Mouse (Mus musculus) hindbrain, embryonic 13.5 days (tissue): ENCODE data around the gene Cirbp. TPM values are rescaled to one million over a fixed set of nuclear protein-coding genes. Genes with fewer than 3 reads are reported as not detected.

Experiments used
- ATAC-seq: fragments of 200-750 bp; cut with Nextera tagmentation; 2 replicates; pipeline ENCODE4 v1.8.0; 2017; ENCODE audit warnings: moderate TSS enrichment; ENCODE audit not compliant: low FRiP score
- H3K27ac ChIP-seq: fragments of 300-500 bp; sonication (generic); 2 replicates; pipeline ENCODE4 v1.5.1; 2015; ENCODE audit warnings: inconsistent platforms, mild to moderate bottlenecking, moderate library complexity
- H3K27me3 ChIP-seq: fragments of 300-500 bp; sonication (generic); 2 replicates; pipeline ENCODE4 v1.6.1; 2015; ENCODE audit warnings: mild to moderate bottlenecking, inconsistent platforms
- H3K36me3 ChIP-seq: fragments of 300-500 bp; sonication (generic); 2 replicates; pipeline ENCODE4 v1.6.1; 2015; ENCODE audit warnings: mild to moderate bottlenecking, inconsistent platforms
- H3K4me1 ChIP-seq: fragments of 300-500 bp; sonication (generic); replicated peaks from 2 replicates; pipeline ENCODE4 v1.6.1; 2015; ENCODE audit warnings: inconsistent platforms
- H3K4me2 ChIP-seq: fragments of 300-500 bp; sonication (generic); 2 replicates; pipeline ENCODE4 v1.6.1; 2015; ENCODE audit warnings: inconsistent platforms, mild to moderate bottlenecking, moderate library complexity
- H3K4me3 ChIP-seq: fragments of 300-500 bp; sonication (generic); 2 replicates; pipeline ENCODE4 v1.5.1; 2015; ENCODE audit warnings: mild to moderate bottlenecking, inconsistent platforms
- H3K9ac ChIP-seq: fragments of 300-500 bp; sonication (generic); 2 replicates; pipeline ENCODE4 v1.6.1; 2015; ENCODE audit warnings: mild to moderate bottlenecking, inconsistent platforms
- H3K9me3 ChIP-seq: fragments of 300-500 bp; sonication (generic); 2 replicates; pipeline ENCODE4 v1.6.1; 2016; ENCODE audit warnings: inconsistent platforms
- WGBS: fragments of 180-500 bp; shearing (Covaris S2); methylation state at CpG from one replicate; pipeline ENCODE4 v1.1.7; 2015; 5-methylcytosine and 5-hydroxymethylcytosine counted together
- polyA plus RNA-seq: library from polyadenylated mRNA; unstranded; fragments of >200 nt; fragmentation: Nextera tagmentation; extraction: Ambion mirVana; gene quantifications from 2 replicates; pipeline ENCODE4 v1.2.1, GENCODE M21; 2015

Cirbp gene
- polyA plus RNA-seq, 1 experiment from 2014 or later: 364 TPM

DNA sequence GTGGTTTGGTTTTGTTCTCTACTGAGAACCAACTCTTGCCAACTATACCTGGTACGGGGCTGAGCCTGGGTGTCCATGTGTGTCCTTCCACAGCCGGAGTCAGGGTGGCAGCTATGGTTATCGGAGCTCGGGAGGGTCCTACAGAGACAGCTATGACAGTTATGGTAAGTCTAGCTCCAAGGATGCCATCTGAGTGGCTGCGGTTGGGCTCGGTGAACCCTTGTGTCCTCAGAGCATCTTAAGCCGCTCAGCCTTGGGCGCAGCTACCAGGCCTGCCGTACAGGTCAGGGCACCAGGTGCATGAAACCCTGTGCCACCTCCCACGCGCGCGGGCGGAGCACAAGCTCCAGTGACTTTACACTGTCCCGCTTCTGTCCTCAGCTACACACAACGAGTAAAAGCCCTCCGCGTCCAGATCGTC, 4.8 kb downstream of the Cirbp start:
- Histone ChIP-seq H3K4me2 (peak overlapping the region; percentile 15; the same call in 1 of the 2 replicates), H3K4me3 (no peak overlapping the region), H3K27ac (0 out of 2 replicates have a peak overlapping the region, but pooled peaks have one; percentile 18), H3K9me3 (no peaks in the 10 kb centered on the region), H3K27me3 (no peaks in the 10 kb centered on the region), H3K9ac (peak overlapping the region; percentile 51), H3K36me3 (peaks cover 33% of the 10 kb centered on the region), H3K4me1 (peaks cover 69% of the 10 kb centered on the region)
- 97% methylated on average over 19 of the region's 19 CpGs for WGBS
- ATAC-seq: no peak

DNA sequence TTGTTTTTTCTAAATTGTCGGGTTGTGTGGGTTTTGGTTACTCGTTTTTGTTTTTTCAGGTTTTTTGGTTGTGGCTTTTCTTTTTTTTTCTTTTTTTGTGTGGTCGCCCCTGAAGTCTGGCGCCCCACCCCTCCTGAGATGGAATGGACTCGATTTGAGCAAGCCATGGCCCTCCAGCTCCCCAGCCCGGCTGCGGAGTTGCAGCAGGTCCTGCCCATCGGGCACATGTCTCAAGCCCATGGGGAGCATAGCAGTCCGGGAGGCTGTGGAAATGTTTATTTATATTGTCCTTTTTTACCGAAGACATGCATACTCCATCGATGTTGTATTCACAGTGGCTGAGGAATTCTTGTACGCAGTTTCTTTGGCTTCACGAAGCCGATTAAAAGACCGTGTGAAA, 5.5 kb downstream of the Cirbp start:
- Histone ChIP-seq H3K27me3 (no peaks in the 10 kb centered on the region), H3K9me3 (no peaks in the 10 kb centered on the region), H3K36me3 (peaks cover 33% of the 10 kb centered on the region), H3K27ac (peak overlapping the region; percentile 93; the same call in 1 of the 2 replicates), H3K4me1 (peaks cover 69% of the 10 kb centered on the region), H3K9ac (peak overlapping the region; percentile 71; the same call in 1 of the 2 replicates), H3K4me3 (0 out of 2 replicates have a peak overlapping the region, but pooled peaks have one; percentile 7), H3K4me2 (no peak overlapping the region)
- 92% methylated on average over 15 of the region's 15 CpGs for WGBS
- no peak for ATAC-seq

DNA sequence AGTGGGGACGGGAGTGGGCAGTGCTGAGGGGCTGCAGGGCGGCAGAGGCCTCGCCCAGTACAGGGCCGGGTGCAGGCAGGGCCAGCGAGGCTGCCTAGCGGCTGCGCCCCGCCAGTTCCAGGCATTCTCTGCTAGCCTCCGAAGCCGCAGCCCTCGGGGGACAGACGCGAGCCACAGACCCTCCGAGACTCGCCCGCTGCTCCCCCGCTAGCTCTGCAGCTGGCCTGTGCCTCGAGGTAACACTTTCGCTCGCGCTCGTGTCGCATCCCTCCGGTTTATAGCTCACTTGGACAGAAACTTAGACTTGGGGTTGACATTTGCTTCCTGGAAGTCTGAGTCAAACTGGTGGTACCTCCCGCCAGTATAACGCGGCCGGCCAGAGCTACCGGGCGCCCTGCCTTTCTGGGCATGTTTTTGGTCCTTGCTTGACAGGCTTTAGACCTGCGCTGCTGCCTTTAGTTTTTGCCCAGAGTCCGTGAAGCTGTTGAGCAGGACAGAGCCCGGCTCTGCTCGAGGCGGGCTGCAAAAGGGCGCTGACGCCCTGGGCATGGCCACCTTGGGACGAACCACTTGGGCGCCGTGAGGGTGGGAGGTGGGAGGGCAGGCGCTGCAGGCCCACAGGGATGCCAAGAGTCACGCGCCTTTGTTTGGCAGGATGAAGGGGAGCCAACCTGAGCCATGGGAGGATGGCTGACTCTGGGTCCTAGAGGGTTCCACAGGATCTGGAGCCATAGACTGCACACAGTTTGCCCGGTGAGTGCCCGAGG, 6.2 kb downstream of the Cirbp start:
- no peak for ATAC-seq
- Histone ChIP-seq H3K4me3 (peak overlapping the region; percentile 47; the same call in 1 of the 2 replicates), H3K27me3 (no peaks in the 10 kb centered on the region)

DNA sequence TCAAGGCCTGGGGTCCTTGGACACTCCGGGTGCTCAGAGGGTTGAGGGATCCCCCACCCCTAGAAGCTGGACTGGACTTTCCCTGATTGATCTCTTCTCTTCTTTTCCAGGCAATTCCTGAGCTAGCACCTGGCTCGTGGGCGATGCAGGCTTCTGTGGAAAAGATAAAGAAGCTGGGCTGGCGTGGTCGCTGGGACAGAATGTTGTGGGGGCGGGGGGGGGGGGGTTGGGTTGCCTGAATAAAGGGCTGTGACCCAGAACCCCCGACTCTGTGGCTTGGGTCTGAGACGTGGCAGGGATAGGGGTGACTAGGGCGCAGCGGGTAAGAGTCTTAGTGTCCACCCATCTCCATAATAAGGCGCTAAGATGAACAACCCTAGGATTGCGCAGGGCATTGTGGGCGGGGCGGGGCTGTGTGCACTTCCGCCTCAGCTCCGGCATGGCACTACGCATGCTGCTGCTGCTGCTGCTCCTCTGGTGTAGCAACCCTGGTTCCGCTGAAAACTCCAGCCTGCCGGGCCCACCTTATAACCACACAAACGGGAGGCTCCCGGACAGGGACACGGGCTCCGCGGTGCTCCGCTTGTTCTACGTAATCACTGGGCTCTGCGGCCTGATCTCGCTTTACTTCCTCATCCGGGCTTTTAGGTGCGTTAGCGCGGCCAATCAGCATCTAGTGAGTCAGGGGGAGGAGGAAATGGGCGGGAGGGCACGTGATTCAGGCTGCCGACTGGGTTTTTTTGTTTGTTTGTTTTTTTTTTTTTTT, 6.9 kb downstream of the Cirbp start, which contains the start of gene 1600002K03Rik:
Gene 1600002K03Rik, plus strand, starts transcription at position 418 of the 766 bp plus-strand sequence.
- Histone ChIP-seq H3K9me3 (no peaks in the 10 kb centered on the region), H3K4me2 (peak within 1 kb of the TSS; percentile 61), H3K4me3 (peak within 1 kb of the TSS; percentile 47), H3K27me3 (no peaks in the 10 kb centered on the region), H3K36me3 (peaks cover 33% of the 10 kb centered on the region), H3K9ac (peak within 1 kb of the TSS; percentile 71), H3K27ac (peak within 1 kb of the TSS; percentile 93), H3K4me1 (peaks cover 62% of the 10 kb centered on the region)
- peak; percentile 75 for ATAC-seq
- 7% methylated on average over 35 of the region's 35 CpGs for WGBS

More for the DNA sequence above, 6.2 kb downstream of the Cirbp start:
- 80% methylated on average over 45 of the region's 45 CpGs for WGBS
- peaks cover 33% of the 10 kb centered on the region for H3K36me3 ChIP-seq
- peak overlapping the region; percentile 61 for H3K4me2 ChIP-seq
- H3K9ac ChIP-seq: peak overlapping the region; percentile 71
- no peaks in the 10 kb centered on the region for H3K9me3 ChIP-seq
- peak overlapping the region; percentile 93 for H3K27ac ChIP-seq
- peaks cover 64% of the 10 kb centered on the region for H3K4me1 ChIP-seq

DNA sequence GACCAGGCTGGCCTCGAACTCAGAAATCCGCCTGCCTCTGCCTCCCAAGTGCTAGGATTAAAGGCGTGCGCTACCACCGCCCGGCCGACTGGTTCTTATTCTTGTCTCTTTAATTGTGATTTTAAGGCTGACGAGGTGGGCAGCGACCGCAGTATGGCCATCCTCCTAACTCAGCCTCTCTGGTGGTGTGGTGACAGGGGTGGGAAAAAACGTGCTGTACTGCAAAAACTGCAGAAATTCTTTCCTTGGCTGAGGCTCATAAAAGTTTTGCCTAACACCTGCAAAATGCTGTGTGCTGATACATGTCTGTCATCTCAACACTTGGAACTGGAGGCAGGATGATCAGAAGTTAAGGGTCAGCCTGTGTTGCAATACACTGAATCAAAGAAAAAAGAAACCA, 7.6 kb downstream of the Cirbp start:
- Histone ChIP-seq H3K4me3 (peak overlapping the region; percentile 47), H3K4me1 (peaks cover 64% of the 10 kb centered on the region), H3K9ac (peak overlapping the region; percentile 68), H3K4me2 (peak overlapping the region; percentile 61), H3K27ac (peak overlapping the region; percentile 93), H3K27me3 (no peaks in the 10 kb centered on the region), H3K36me3 (peaks cover 33% of the 10 kb centered on the region), H3K9me3 (no peaks in the 10 kb centered on the region)
- ATAC-seq: no peak
- 15% methylated on average over 11 of the region's 11 CpGs for WGBS

DNA sequence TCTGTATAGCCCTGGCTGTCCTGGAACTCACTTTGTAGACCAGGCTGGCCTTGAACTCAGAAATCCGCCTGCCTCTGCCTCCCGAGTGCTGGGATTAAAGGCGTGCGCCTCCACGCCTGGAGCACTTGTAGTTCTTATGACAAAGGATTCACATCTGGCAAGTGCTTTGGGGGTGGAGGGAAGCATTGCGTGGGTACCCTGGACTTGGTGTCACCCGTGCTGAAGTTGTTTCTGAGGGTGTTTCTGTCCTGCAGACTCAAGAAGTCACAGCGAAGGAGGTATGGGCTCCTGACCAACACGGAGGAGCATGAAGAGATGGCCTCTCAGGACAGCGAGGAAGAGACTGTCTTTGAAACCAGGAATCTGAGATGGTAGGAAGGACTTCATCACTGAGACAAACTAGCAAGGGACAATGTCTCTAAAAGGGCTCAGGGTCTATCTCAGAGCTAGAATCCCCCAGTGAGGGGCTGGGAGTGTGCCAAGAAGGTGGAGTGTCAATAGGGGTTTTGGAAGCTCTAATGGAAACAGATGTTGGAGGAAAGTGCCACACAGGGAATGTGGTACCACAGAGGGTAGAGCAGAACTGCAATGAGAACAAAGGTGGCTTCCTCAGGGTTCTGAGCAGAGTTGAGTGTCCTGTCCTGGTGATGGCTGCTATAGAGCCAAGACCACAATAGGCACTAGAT, 8.3 kb downstream of the Cirbp start:
- Histone ChIP-seq H3K36me3 (peaks cover 33% of the 10 kb centered on the region), H3K9ac (peak overlapping the region; percentile 43; the same call in 1 of the 2 replicates), H3K27ac (0 out of 2 replicates have a peak overlapping the region, but pooled peaks have one; percentile 5), H3K4me3 (no peak overlapping the region), H3K4me1 (peaks cover 60% of the 10 kb centered on the region), H3K9me3 (no peaks in the 10 kb centered on the region), H3K27me3 (no peaks in the 10 kb centered on the region), H3K4me2 (no peak overlapping the region)
- no peak for ATAC-seq
- WGBS: 88% methylated on average over 10 of the region's 10 CpGs

DNA sequence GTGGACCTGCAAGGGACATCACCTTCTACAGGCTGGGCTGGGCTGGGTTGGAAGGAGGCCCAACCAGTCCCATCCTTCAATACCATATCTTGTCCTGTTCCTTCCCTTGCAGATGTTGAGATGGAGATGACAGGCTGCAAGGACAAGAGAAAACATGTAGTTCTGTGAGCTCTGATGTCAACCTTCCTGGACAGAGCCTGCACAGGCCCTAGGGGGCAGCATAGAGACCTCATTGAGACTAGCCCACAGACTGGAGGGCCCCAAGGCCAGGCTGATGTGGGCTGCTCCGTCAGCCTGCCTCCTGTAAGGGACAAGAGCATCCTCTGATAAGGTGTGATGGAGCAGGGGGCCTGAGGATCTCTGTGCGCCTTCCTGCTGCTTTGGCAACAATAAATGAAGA, 8.9 kb downstream of the Cirbp start:
- no peak for ATAC-seq
- H3K27me3 ChIP-seq: no peaks in the 10 kb centered on the region
- WGBS: 49% methylated on average over 2 of the region's 2 CpGs
- no peak overlapping the region for H3K4me2 ChIP-seq
- peaks cover 55% of the 10 kb centered on the region for H3K4me1 ChIP-seq
- peaks cover 32% of the 10 kb centered on the region for H3K36me3 ChIP-seq
- no peaks in the 10 kb centered on the region for H3K9me3 ChIP-seq
- peak overlapping the region; percentile 43; the same call in 1 of the 2 replicates for H3K9ac ChIP-seq
- no peak overlapping the region for H3K4me3 ChIP-seq
- H3K27ac ChIP-seq: 0 out of 2 replicates have a peak overlapping the region, but pooled peaks have one; percentile 5

DNA sequence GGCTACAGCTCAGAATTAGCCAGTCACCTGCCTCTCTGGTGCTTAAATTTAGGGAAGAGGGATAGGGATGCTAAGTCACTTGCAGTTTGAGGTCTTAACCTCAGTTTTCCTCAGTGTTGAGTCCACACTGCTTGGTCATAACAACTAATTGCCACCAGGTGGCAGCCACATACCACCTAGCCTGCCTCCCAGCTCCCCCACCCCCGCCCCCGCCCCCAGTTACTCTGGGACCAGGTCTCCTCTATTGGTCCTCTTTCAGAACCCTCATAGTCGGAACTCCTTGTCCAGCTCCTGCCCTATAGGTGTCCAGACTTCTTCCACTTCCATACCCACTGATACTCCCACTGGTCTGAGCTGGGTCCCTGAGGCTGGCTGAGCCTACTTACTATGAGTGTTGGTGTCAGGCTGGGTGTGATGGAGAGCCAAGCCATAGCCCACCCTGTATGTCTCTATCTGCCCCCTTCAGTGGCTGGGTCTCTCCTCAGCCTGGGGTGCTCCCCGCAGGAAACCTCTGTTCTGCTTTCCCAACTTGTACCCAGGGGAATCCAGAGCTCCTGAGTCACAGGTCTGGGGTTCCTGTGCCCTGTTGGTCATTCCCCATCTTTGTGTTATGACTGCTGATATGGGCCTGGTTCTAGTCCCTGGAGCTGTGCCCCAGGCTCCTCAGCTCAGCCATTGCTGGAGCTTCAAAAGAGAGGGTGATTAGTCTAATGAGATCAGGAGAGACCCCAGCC, 9.9 kb downstream of the Cirbp start:
- Histone ChIP-seq H3K36me3 (peaks cover 22% of the 10 kb centered on the region), H3K4me1 (peaks cover 55% of the 10 kb centered on the region), H3K9me3 (no peaks in the 10 kb centered on the region), H3K27me3 (no peaks in the 10 kb centered on the region), H3K4me3 (no peak overlapping the region), H3K9ac (peak overlapping the region; percentile 46), H3K4me2 (no peak overlapping the region), H3K27ac (peak overlapping the region; percentile 4; the same call in 1 of the 2 replicates)
- 24% methylated on average over 4 of the region's 4 CpGs for WGBS
- no peak; the same call in 1 of the 2 replicates for ATAC-seq

DNA sequence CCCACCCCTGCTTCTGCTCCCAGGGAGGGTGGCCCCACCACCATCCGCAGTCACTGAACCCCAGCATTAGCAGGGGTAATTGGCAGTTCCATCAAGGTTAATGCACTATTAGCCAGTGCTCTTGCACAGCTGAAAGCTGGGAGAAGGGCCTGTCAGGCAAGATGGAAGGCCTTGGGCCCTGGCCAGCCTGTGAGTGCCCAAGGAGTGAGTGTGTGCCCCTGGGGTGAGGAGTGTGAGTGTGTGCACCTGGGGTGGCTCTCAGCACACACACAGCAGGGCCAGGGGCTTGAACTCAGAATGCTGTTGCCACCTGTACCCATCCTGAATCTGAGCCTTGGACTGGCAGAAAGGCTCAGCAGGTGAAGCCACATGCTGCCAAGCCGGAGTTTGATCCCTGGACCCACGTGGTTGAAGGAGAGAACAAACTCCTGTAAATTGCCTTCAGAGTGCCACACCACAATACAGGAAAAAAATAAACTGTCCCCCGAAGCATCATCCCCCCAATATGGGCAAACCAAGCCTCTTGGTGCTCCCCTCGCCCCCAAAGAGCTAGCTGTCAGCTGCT, 10.6 kb downstream of the Cirbp start:
- Histone ChIP-seq H3K9ac (peak overlapping the region; percentile 46), H3K4me3 (no peak overlapping the region), H3K9me3 (no peaks in the 10 kb centered on the region), H3K36me3 (peaks cover 15% of the 10 kb centered on the region), H3K27ac (peak overlapping the region; percentile 4; the same call in 1 of the 2 replicates), H3K27me3 (no peaks in the 10 kb centered on the region), H3K4me2 (no peak overlapping the region), H3K4me1 (peaks cover 57% of the 10 kb centered on the region)
- ATAC-seq: no peak
- 83% methylated on average over 5 of the region's 5 CpGs for WGBS

DNA sequence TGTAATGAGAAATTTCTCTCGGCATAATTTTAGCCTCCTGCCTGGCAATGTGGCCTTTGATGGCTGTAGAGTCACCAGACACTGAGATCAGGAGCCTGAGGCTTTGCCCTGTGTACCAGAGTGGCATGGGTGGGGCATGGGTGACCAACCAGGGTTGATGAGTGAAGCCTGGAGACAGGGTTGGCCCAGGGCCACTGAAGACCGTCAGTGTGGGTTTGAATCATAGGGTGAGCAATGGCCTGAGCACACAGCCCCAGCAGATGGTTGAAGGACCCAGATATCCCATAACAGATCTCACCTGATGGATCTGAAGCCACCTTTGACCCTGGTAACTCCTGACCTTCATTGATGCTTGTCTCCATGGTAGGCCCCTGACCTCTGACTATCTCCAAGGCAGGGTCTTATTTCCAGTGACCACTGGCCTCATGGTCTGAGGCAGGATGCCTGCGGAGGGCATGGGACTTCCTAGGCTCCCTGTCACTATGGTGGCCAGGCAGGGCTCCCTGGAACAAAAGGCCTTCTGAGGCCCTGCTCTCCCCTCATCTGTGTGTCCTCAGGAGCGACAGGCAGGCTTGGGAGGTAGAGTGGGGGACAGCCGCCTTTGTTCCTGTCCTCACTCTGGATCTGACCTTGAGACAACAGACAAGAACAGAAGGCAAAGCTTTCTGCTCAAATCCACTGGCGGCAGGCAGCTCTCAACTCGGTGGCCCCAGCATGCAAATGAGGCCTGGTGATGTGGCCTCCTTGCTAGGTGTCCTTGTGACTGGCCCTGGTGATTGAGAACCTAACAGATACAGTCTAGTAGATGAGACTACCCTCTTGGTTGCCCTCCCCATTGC, 11.9 kb downstream of the Cirbp start:
- Histone ChIP-seq H3K9ac (peak overlapping the region; percentile 39; the same call in 1 of the 2 replicates), H3K27ac (no peak overlapping the region), H3K4me1 (peaks cover 57% of the 10 kb centered on the region)

More for the DNA sequence above, 11.9 kb downstream of the Cirbp start:
- Histone ChIP-seq H3K4me2 (no peak overlapping the region), H3K9me3 (no peaks in the 10 kb centered on the region), H3K4me3 (no peak overlapping the region), H3K36me3 (peaks cover 12% of the 10 kb centered on the region), H3K27me3 (no peaks in the 10 kb centered on the region)
- ATAC-seq: no peak
- 47% methylated on average over 7 of the region's 7 CpGs for WGBS
